Mouse (Mus musculus) c-Kit-positive CD71-positive TER-119-positive erythroid progenitor cells, embryonic 14.5 days (primary cell): Measurements from ENCODE around the gene Prr29.

ENCODE experiments used
- DNase-seq: peaks from one replicate; pipeline ENCODE4 v3.0.0-alpha.2; 2013; ENCODE audit warnings: low spot score

Prr29 gene

GRCm38 (mm10) chr11:106410507-106410906, 45.2 kb downstream of the Prr29 start:
- no peak for DNase-seq

GRCm38 (mm10) chr11:106411157-106411556, 45.9 kb downstream of the Prr29 start:
- DNase-seq, result no peak

GRCm38 (mm10) chr11:106412641-106413360, 47.5 kb downstream of the Prr29 start:
- no peak for DNase-seq

GRCm38 (mm10) chr11:106416331-106416730, 51.1 kb downstream of the Prr29 start:
- no peak for DNase-seq

- no peak for DNase-seq
These were observed 52.6 kb downstream of the Prr29 start for GRCm38 (mm10) chr11:106417860-106418259.

- peak; percentile 82 for DNase-seq
These were observed 53.4 kb downstream of the Prr29 start for GRCm38 (mm10) chr11:106418622-106419196.

- DNase-seq, result peak; percentile 8
These were observed 54.2 kb downstream of the Prr29 start for GRCm38 (mm10) chr11:106419262-106420102.

- no peak for DNase-seq
These were observed 59.9 kb downstream of the Prr29 start for GRCm38 (mm10) chr11:106425201-106425600.

GRCm38 (mm10) chr11:106426447-106426846, 61.2 kb downstream of the Prr29 start:
- DNase-seq, result no peak
